Mouse (Mus musculus) C2C12 (cell line): ENCODE measurements around the gene Msx1. TPM values are rescaled to one million over a fixed set of nuclear protein-coding genes. Genes with fewer than 3 reads are reported as not detected.

Source experiments
- H3K27me3 ChIP-seq: one replicate; pipeline ENCODE4 v1.6.1; 2011; ENCODE audit not compliant: control insufficient read depth, insufficient read depth, insufficient read length
- H3K36me3 ChIP-seq: one replicate; pipeline ENCODE4 v1.6.1; 2011; ENCODE audit not compliant: control insufficient read depth, insufficient read depth
- H3K4me3 ChIP-seq: one replicate; pipeline ENCODE4 v1.5.1; 2011; ENCODE audit warnings: mild to moderate bottlenecking, control low read depth; ENCODE audit not compliant: poor library complexity, insufficient read depth, severe bottlenecking
- H3K79me2 ChIP-seq: one replicate; pipeline ENCODE4 v1.6.1; 2011; ENCODE audit not compliant: control insufficient read depth, insufficient read depth
- H3K79me3 ChIP-seq: one replicate; pipeline ENCODE4 v1.6.1; 2011; ENCODE audit warnings: low read depth, control low read depth
- H3ac ChIP-seq: one replicate; pipeline ENCODE3; 2011; ENCODE audit warnings: low read depth; ENCODE audit not compliant: control insufficient read depth, insufficient read length
- CEBPB ChIP-seq: IDR thresholded peaks from one replicate; pipeline ENCODE4 v1.6.1; 2011; ENCODE audit warnings: low read depth, mild to moderate bottlenecking, control low read depth, moderate library complexity
- CTCF ChIP-seq: IDR thresholded peaks from one replicate; pipeline ENCODE4 v1.5.1; 2011; ENCODE audit not compliant: control insufficient read depth, insufficient read depth, insufficient read length
- FOSL1 ChIP-seq: IDR thresholded peaks from one replicate; pipeline ENCODE4 v1.8.0; 2011; ENCODE audit warnings: mild to moderate bottlenecking, low read length; ENCODE audit not compliant: poor library complexity, insufficient read depth, severe bottlenecking
- MAX ChIP-seq: IDR thresholded peaks from one replicate; pipeline ENCODE4 v1.6.1; 2011; ENCODE audit warnings: mild to moderate bottlenecking, control low read depth
- MYOD1 ChIP-seq: IDR thresholded peaks from one replicate; pipeline ENCODE4 v1.6.1; 2011; ENCODE audit warnings: low read depth; ENCODE audit not compliant: control insufficient read depth, insufficient read length
- MYOG ChIP-seq: IDR thresholded peaks from one replicate; pipeline ENCODE4 v1.6.1; 2011; ENCODE audit not compliant: control insufficient read depth, insufficient read length; ENCODE audit errors: extremely low read depth
- USF1 ChIP-seq: IDR thresholded peaks from one replicate; pipeline ENCODE4 v1.6.1; 2011; ENCODE audit warnings: low read depth, mild to moderate bottlenecking, control low read depth, moderate library complexity
- polyA plus RNA-seq: library from polyadenylated mRNA; unstranded; fragments of >200 nt; fragmentation: generic; extraction: Trizol; gene quantifications from one replicate; pipeline ENCODE4 v1.2.1, GENCODE M21; 2012; ENCODE audit warnings: missing spikeins

Msx1 gene
- polyA plus RNA-seq, 1 experiment: 7.0 TPM

DNA sequence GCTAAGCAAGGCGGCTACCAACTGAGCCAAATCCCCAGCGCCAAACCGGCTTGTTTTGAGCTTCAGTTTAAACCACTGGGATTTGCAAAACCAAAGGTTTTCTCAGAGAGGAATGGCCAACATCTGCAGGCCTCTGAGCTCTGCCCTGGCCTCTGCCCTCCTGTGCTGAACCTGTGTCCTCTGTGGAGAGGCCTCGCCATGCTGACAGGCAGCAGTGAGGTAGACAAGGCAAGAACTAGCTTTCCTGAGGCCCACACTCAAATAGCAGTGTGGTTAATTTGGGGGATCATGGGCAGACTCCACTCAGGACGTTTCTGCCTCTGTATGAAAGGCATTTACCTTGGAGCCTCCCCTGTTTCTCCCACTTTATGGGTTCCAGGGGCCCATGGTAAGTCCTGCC is 27.6 kb downstream of the Msx1 start:
- H3K79me3 ChIP-seq: no peaks in the 10 kb centered on the region
- peaks cover 37% of the 10 kb centered on the region for H3K27me3 ChIP-seq
- H3K79me2 ChIP-seq: no peaks in the 10 kb centered on the region
- H3K4me3 ChIP-seq: no peak overlapping the region
- no peak overlapping the region for H3ac ChIP-seq
- H3K36me3 ChIP-seq: no peaks in the 10 kb centered on the region
- TF ChIP-seq MYOG: no peak

- Histone ChIP-seq H3K27me3 (peaks cover 32% of the 10 kb centered on the region), H3K4me3 (no peak overlapping the region), H3K79me3 (no peaks in the 10 kb centered on the region), H3ac (no peak overlapping the region), H3K36me3 (no peaks in the 10 kb centered on the region), H3K79me2 (no peaks in the 10 kb centered on the region)
- TF ChIP-seq USF1 (no peak), CEBPB (no peak), MYOG (no peak), MAX (no peak), MYOD1 (no peak), FOSL1 (no peak), CTCF (no peak)
These were observed 28.7 kb downstream of the Msx1 start for GRCm38 (mm10) chr5:37795691-37796090.

DNA sequence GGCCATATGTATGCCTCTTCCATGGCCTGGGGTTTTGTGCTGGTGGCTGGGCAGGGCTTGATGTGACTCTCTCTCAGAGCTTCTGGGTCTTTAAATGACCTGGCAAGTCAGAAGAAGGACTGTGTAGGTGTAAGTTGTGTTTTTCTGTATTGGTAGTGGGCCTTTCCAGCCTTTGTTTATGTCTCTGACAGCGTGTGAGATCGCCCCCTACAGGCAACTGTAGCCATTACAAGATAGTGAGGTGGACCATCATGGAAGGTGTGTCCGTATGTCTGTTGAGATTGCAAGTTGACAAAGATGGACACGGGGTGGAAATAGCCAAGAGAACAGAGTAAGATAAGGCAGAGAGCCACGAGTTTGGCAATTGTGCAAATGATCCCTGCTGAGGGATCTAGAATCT is 32.2 kb downstream of the Msx1 start:
- TF ChIP-seq USF1: no peak
- no peak for TF ChIP-seq MYOG
- no peak for TF ChIP-seq FOSL1
- no peak for TF ChIP-seq MYOD1
- TF ChIP-seq CEBPB: no peak
- TF ChIP-seq MAX: no peak
- peaks cover 20% of the 10 kb centered on the region for H3K27me3 ChIP-seq
- H3ac ChIP-seq: no peak overlapping the region
- H3K4me3 ChIP-seq: no peak overlapping the region
- no peaks in the 10 kb centered on the region for H3K36me3 ChIP-seq
- H3K79me3 ChIP-seq: no peaks in the 10 kb centered on the region
- H3K79me2 ChIP-seq: no peaks in the 10 kb centered on the region

DNA sequence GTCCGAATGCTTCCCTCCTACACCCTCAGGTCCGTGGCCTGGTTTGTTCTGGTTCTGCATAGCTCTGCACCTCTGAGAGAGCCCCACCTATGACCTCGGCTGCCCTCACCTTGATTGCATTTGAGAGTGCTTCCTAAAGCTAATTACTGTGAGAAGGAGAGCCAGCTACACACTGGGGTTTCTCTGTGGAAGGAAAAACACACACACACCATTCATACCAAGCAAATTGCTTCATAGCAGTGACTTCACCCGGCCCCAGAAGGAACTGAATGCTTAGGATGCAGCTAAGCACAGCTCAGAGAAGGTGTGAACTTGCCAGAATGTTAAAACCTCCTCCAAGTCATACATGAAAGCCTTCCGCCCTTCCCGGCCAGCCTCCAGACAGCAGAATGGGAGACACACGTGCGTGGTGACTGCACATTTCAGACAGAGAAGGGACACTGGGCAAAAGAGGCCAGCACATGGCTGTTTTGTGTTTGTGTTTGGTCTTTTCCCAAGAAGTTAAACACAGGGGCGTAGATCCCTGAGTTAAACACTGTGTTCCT is 39.5 kb downstream of the Msx1 start:
- Histone ChIP-seq H3K27me3 (peaks cover 45% of the 10 kb centered on the region), H3K79me2 (no peaks in the 10 kb centered on the region), H3ac (no peak overlapping the region), H3K79me3 (no peaks in the 10 kb centered on the region), H3K4me3 (no peak overlapping the region), H3K36me3 (no peaks in the 10 kb centered on the region)
- TF ChIP-seq MYOD1: no peak
- TF ChIP-seq USF1: no peak
- no peak for TF ChIP-seq CEBPB
- TF ChIP-seq CTCF: no peak
- TF ChIP-seq FOSL1: no peak

DNA sequence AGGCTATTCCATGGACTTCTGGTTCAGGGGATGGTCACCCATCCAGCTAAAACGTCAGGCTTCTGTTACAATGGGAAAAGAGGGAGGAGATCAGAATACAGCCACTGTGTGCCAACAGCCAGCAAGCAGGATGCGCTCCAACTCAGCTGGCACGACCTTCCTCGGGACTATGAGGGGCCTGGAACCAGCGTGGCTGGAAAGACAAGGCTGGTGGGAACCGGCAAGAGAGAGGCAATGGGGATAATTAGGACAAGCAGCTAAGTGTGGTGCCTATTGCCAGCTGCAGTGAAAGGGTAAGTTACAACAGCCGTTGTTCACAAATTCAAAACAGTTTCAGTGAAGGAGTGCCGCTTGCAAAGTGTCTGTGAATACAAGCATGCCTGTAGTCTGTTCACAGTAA is 41.1 kb downstream of the Msx1 start:
- peaks cover 45% of the 10 kb centered on the region for H3K27me3 ChIP-seq
- no peak overlapping the region for H3K4me3 ChIP-seq
- no peak for TF ChIP-seq MYOD1
- TF ChIP-seq CTCF: no peak
- no peak for TF ChIP-seq MAX
- no peak for TF ChIP-seq FOSL1
- no peak for TF ChIP-seq USF1
- TF ChIP-seq CEBPB: no peak
- no peak for TF ChIP-seq MYOG
- H3ac ChIP-seq: no peak overlapping the region
- H3K79me2 ChIP-seq: no peaks in the 10 kb centered on the region
- H3K36me3 ChIP-seq: no peaks in the 10 kb centered on the region
- H3K79me3 ChIP-seq: no peaks in the 10 kb centered on the region

DNA sequence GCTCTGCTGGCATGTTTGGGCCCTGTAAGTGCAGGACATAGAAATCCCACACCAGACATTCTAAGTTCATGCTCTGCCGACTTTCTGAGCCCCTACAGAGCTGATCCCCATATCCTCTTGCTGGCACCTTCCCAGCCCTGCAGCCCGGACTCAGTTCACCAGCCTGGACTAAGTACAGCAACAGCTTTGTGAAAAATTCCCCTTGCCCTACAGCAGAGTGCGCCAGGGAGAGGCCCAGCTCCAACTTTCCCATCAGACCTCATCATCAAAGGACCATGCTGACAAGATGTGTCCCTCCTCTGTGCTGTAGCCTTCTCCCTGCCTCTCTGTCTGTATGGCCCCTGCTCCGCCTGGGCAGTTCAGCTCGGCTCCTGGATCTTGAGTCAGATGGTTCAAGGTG is 48.7 kb downstream of the Msx1 start:
- peaks cover 14% of the 10 kb centered on the region for H3K27me3 ChIP-seq
- no peaks in the 10 kb centered on the region for H3K36me3 ChIP-seq
- no peaks in the 10 kb centered on the region for H3K79me3 ChIP-seq
- no peak overlapping the region for H3ac ChIP-seq
- H3K4me3 ChIP-seq: no peak overlapping the region
- H3K79me2 ChIP-seq: no peaks in the 10 kb centered on the region
- TF ChIP-seq FOSL1 (no peak), MYOD1 (no peak), MAX (no peak), MYOG (no peak), CEBPB (no peak), USF1 (no peak), CTCF (no peak)
